Mouse (Mus musculus): ENCODE results near the gene Naglu. TPM values are rescaled to one million over a fixed set of nuclear protein-coding genes. Genes with fewer than 3 reads are reported as not detected.

Gene Naglu
- 12.9 to 16.4 TPM (median 15.4 TPM) in 4 replicates for total RNA-seq (2023)

GRCm38 (mm10) chr11:101069391-101070188, at the start of gene Naglu:
Gene Naglu (plus strand): TSS chr11:101070012.

GRCm38 (mm10) chr11:101078121-101078520, 8.3 kb downstream of the Naglu start, which contains the start of gene Hsd17b1:
Gene Hsd17b1 (plus strand): TSS chr11:101078411.

GRCm38 (mm10) chr11:101082208-101083082, 12.6 kb downstream of the Naglu start, which contains the start of gene Coasy:
Gene Coasy (plus strand): TSS chr11:101082565.

GRCm38 (mm10) chr11:101086756-101087681, 17.2 kb downstream of the Naglu start, which contains the start of gene Mlx:
Gene Mlx (plus strand): TSS chr11:101087277.

GRCm38 (mm10) chr11:101095314-101096024, 25.7 kb downstream of the Naglu start, which contains the start of gene Psmc3ip:
Gene Psmc3ip (minus strand): TSS chr11:101095436.

DNA sequence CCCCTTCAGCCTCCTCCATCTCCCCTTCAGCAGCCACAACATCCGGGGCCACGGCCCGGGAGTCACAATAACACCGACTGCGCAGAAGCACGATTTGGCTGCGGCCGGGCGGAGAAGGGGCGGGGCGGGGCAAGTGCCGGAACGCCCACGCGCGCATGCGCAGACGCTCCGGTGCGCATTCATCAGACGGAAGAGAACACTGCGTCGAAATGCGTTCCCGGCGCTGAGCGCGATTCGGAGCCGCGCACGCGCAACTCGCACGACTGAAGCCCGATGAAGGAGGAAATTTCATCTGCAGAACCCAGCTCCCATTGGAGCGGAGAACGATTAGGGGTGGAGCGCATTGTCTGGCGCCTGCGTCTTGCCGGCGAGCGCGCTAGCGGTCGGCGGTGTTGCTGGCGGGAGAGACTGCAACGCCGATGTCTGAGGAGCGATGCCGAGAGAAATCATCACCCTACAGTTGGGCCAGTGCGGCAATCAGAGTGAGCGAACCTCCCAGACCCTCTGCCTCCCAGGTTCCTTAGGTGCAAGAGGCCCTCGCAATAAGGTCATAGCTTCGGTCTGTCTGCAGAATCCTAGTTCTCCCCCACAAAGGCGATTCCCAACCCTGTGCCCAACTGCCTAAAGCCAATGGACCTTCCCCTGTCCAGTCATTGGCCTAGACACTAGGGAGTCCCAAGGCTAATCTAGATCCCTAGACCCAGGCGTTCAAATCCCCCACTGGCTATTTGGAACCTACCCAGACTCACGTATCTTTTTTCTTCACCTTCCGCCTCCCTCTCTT, 50.1 kb downstream of the Naglu start, which contains the start of the genes Retreg3 and Tubg1:
TSS of gene Retreg3 (minus strand) at position 133 of the 784 bp plus-strand sequence.
TSS of gene Tubg1 (plus strand) at position 178 of the 784 bp plus-strand sequence.

Other genes starting within 250 kb of the Naglu start
- gene Stat5b, start 219.3 kb upstream of the Naglu start, total RNA-seq (2023) = 63.6 to 80.0 TPM (median 72.1 TPM) in 4 replicates
- 37.4 to 39.2 TPM (median 38.4 TPM) in 4 replicates for gene Stat5a, start 210.7 kb upstream of the Naglu start, total RNA-seq (2023)
- 260 to 282 TPM (median 268 TPM) in 4 replicates for gene Stat3, start 130.5 kb upstream of the Naglu start, total RNA-seq (2023)
- gene Cavin1, start 99.1 kb upstream of the Naglu start, total RNA-seq (2023) = 0.27 to 0.88 TPM in 2 of 4 replicates, not detected in the others
- 66.2 to 98.9 TPM (median 80.0 TPM) in 4 replicates for gene Atp6v0a1, start 60.6 kb upstream of the Naglu start, total RNA-seq (2023)
- gene Hsd17b1, start 8.4 kb downstream of the Naglu start, total RNA-seq (2023) = 0.86 to 2.2 TPM (median 1.4 TPM) in 4 replicates
- gene Coasy, start 12.6 kb downstream of the Naglu start, total RNA-seq (2023) = 13.9 to 15.7 TPM (median 14.8 TPM) in 4 replicates
- gene Mlx, start 17.3 kb downstream of the Naglu start, total RNA-seq (2023) = 32.6 to 43.0 TPM (median 36.8 TPM) in 4 replicates
- 3.7 to 4.6 TPM (median 4.2 TPM) in 4 replicates for gene Psmc3ip, start 25.4 kb downstream of the Naglu start, total RNA-seq (2023)
- 71.0 to 81.9 TPM (median 75.1 TPM) in 4 replicates for gene Retreg3, start 49.9 kb downstream of the Naglu start, total RNA-seq (2023)
- gene Tubg1, start 49.9 kb downstream of the Naglu start, total RNA-seq (2023) = 15.8 to 18.7 TPM (median 16.9 TPM) in 4 replicates
- gene Tubg2, start 85.9 kb downstream of the Naglu start, total RNA-seq (2023) = 3.1 to 5.6 TPM (median 4.7 TPM) in 4 replicates
- 0.34 to 0.49 TPM (median 0.37 TPM) in 4 replicates for gene Cntnap1, start 100.5 kb downstream of the Naglu start, total RNA-seq (2023)
- 1.2 to 4.3 TPM (median 3.4 TPM) in 4 replicates for gene Plekhh3, start 101.3 kb downstream of the Naglu start, total RNA-seq (2023)
- gene Ccr10, start 105.4 kb downstream of the Naglu start, total RNA-seq (2023) = not detected in 4 replicates
- gene Ezh1, start 156.5 kb downstream of the Naglu start, total RNA-seq (2023) = 78.1 to 86.6 TPM (median 84.3 TPM) in 4 replicates
- not detected in 4 replicates for gene Ramp2, start 176.0 kb downstream of the Naglu start, total RNA-seq (2023)
- 74.7 to 90.7 TPM (median 77.1 TPM) in 4 replicates for gene Vps25, start 183.7 kb downstream of the Naglu start, total RNA-seq (2023)
- 0.30 to 1.1 TPM (median 0.57 TPM) in 4 replicates for gene Wnk4, start 190.6 kb downstream of the Naglu start, total RNA-seq (2023)
- 0.22 to 0.77 TPM (median 0.35 TPM) in 4 replicates for gene Cntd1, start 209.0 kb downstream of the Naglu start, total RNA-seq (2023)
- gene Coa3, start 209.1 kb downstream of the Naglu start, total RNA-seq (2023) = 27.6 to 31.2 TPM (median 28.7 TPM) in 4 replicates
- 181 to 201 TPM (median 186 TPM) in 4 replicates for gene Becn1, start 232.3 kb downstream of the Naglu start, total RNA-seq (2023)
- 136 to 141 TPM (median 140 TPM) in 4 replicates for gene Psme3, start 246.2 kb downstream of the Naglu start, total RNA-seq (2023)

Measured in B cell, adult 62 days (primary cell).